Mouse (Mus musculus): ENCODE measurements at regions not wholly inside any gene's neighbourhood (a gene's known extent, or its start where the extent isn't known, plus 50 kb on each side); places are given as distances from the start of the nearest gene placed in this dataset.
"Not testable (repeated sequence)": the region's sequence is repeated elsewhere in the genome, so short reads cannot be mapped to it uniquely, and the experiment has no call there.

GRCm38 (mm10) chr11:29040817-29041216, 89.7 kb upstream of the Pnpt1 start:
- H3K9ac ChIP-seq (ENCODE audit: control insufficient read depth, low read depth, low read length, poor library complexity, severe bottlenecking): no peak overlapping the region
- TF ChIP-seq RAD21 (IDR thresholded peaks at IDR 0.05; ENCODE audit: low read depth, low read length) (peak; percentile 41), TBP (IDR thresholded peaks at IDR 0.05; ENCODE audit: low read depth, low read length) (no peak), CTCF (IDR thresholded peaks at IDR 0.05 in 2 of 3, conservative IDR thresholded peaks at IDR 0.05 in 1 of 3; ENCODE audit: control insufficient read depth in 1 of 3, insufficient read depth in 1 of 3, low read depth in 2 of 3, low read length in 3 of 3, poor library complexity in 1 of 3, severe bottlenecking in 1 of 3) (peak in 1 of 3 experiments; percentile 27; a peak in 1 of 6 replicates)
- no peak for DNase-seq (ENCODE audit: low read depth, low spot score)

GRCm38 (mm10) chr11:29047985-29048610, 82.4 kb upstream of the Pnpt1 start:
- not testable (repeated sequence) for H3K36me3 ChIP-seq (ENCODE audit: control insufficient read depth in 1 of 2, insufficient read depth in 2 of 2, low read length in 2 of 2); H3K4me1 ChIP-seq (ENCODE audit: control insufficient read depth in 1 of 2, insufficient read depth in 2 of 2, low read length in 2 of 2); H3K9me3 ChIP-seq (replicated peaks; ENCODE audit: insufficient read depth, low read length); H3K79me2 ChIP-seq (ENCODE audit: control insufficient read depth, insufficient read depth, low read length, poor library complexity); H3K9ac ChIP-seq (ENCODE audit: control insufficient read depth, low read depth, low read length, poor library complexity, severe bottlenecking); H3K4me3 ChIP-seq (ENCODE audit: control insufficient read depth in 1 of 2, insufficient read depth in 1 of 2, low read depth in 2 of 2, low read length in 2 of 2); H3K27ac ChIP-seq (ENCODE audit: control insufficient read depth, low read depth, low read length); DNase-seq (ENCODE audit: low read depth, low spot score); H3K27me3 ChIP-seq (ENCODE audit: control insufficient read depth in 1 of 2, insufficient read depth in 2 of 2, low read length in 2 of 2)

More at GRCm38 (mm10) chr11:29040817-29041216, 89.7 kb upstream of the Pnpt1 start:
- Histone ChIP-seq H3K9me3 (replicated peaks; ENCODE audit: insufficient read depth, low read length) (no peaks in the 10 kb centered on the region), H3K36me3 (ENCODE audit: control insufficient read depth in 1 of 2, insufficient read depth in 2 of 2, low read length in 2 of 2) (no peaks in the 10 kb centered on the region), H3K4me1 (ENCODE audit: control insufficient read depth in 1 of 2, insufficient read depth in 2 of 2, low read length in 2 of 2) (no peaks in the 10 kb centered on the region), H3K27me3 (ENCODE audit: control insufficient read depth in 1 of 2, insufficient read depth in 2 of 2, low read length in 2 of 2) (no peaks in the 10 kb centered on the region), H3K27ac (ENCODE audit: control insufficient read depth, low read depth, low read length) (no peak overlapping the region), H3K4me3 (ENCODE audit: control insufficient read depth in 1 of 2, insufficient read depth in 1 of 2, low read depth in 2 of 2, low read length in 2 of 2) (no peak overlapping the region), H3K79me2 (ENCODE audit: control insufficient read depth, insufficient read depth, low read length, poor library complexity) (no peaks in the 10 kb centered on the region)

GRCm38 (mm10) chr11:29052625-29053024, 77.9 kb upstream of the Pnpt1 start:
- Histone ChIP-seq H3K36me3 (ENCODE audit: control insufficient read depth in 1 of 2, insufficient read depth in 2 of 2, low read length in 2 of 2) (no peaks in the 10 kb centered on the region), H3K9ac (ENCODE audit: control insufficient read depth, low read depth, low read length, poor library complexity, severe bottlenecking) (no peak overlapping the region), H3K79me2 (ENCODE audit: control insufficient read depth, insufficient read depth, low read length, poor library complexity) (no peaks in the 10 kb centered on the region), H3K4me1 (ENCODE audit: control insufficient read depth in 1 of 2, insufficient read depth in 2 of 2, low read length in 2 of 2) (no peaks in the 10 kb centered on the region), H3K9me3 (replicated peaks; ENCODE audit: insufficient read depth, low read length) (no peaks in the 10 kb centered on the region), H3K4me3 (ENCODE audit: control insufficient read depth in 1 of 2, insufficient read depth in 1 of 2, low read depth in 2 of 2, low read length in 2 of 2) (no peak overlapping the region), H3K27ac (ENCODE audit: control insufficient read depth, low read depth, low read length) (no peak overlapping the region), H3K27me3 (ENCODE audit: control insufficient read depth in 1 of 2, insufficient read depth in 2 of 2, low read length in 2 of 2) (no peaks in the 10 kb centered on the region)
- TF ChIP-seq RAD21 (IDR thresholded peaks at IDR 0.05; ENCODE audit: low read depth, low read length) (no peak), MYC (IDR thresholded peaks at IDR 0.05; ENCODE audit: low read depth, low read length) (no peak), MAZ (IDR thresholded peaks at IDR 0.05; ENCODE audit: low read depth, low read length) (no peak), MYB (IDR thresholded peaks at IDR 0.05; ENCODE audit: low read depth, low read length) (no peak), RCOR1 (IDR thresholded peaks at IDR 0.05; ENCODE audit: low read depth, low read length) (no peak), SMC3 (IDR thresholded peaks at IDR 0.05; ENCODE audit: low read depth, low read length) (no peak), E2F4 (IDR thresholded peaks at IDR 0.05; ENCODE audit: borderline replicate concordance, low read depth, low read length) (no peak), MAX (IDR thresholded peaks at IDR 0.05; ENCODE audit: low read length) (no peak), JUND (IDR thresholded peaks at IDR 0.05; ENCODE audit: low read depth, low read length) (no peak), CHD2 (IDR thresholded peaks at IDR 0.05; ENCODE audit: low read length) (no peak), NELFE (IDR thresholded peaks at IDR 0.05; ENCODE audit: low read depth, low read length) (no peak)
- no peak for DNase-seq (ENCODE audit: low read depth, low spot score)

- H3K27ac ChIP-seq (ENCODE audit: control insufficient read depth, low read depth, low read length); H3K4me3 ChIP-seq (ENCODE audit: control insufficient read depth in 1 of 2, insufficient read depth in 1 of 2, low read depth in 2 of 2, low read length in 2 of 2); DNase-seq (ENCODE audit: low read depth, low spot score); H3K36me3 ChIP-seq (ENCODE audit: control insufficient read depth in 1 of 2, insufficient read depth in 2 of 2, low read length in 2 of 2); H3K4me1 ChIP-seq (ENCODE audit: control insufficient read depth in 1 of 2, insufficient read depth in 2 of 2, low read length in 2 of 2); H3K27me3 ChIP-seq (ENCODE audit: control insufficient read depth in 1 of 2, insufficient read depth in 2 of 2, low read length in 2 of 2); H3K9ac ChIP-seq (ENCODE audit: control insufficient read depth, low read depth, low read length, poor library complexity, severe bottlenecking); H3K9me3 ChIP-seq (replicated peaks; ENCODE audit: insufficient read depth, low read length); H3K79me2 ChIP-seq (ENCODE audit: control insufficient read depth, insufficient read depth, low read length, poor library complexity): not testable (repeated sequence)
Measured at GRCm38 (mm10) chr11:29069586-29069985, 61.0 kb upstream of the Pnpt1 start.
